In genomic region chr5:147724391-147724790, GRCm38 (mm10) we compare ENCODE assay signal across 10 mouse cellular contexts. TPM values are rescaled to one million over a fixed set of nuclear protein-coding genes. Genes with fewer than 3 reads are reported as not detected.
DNase-seq lines count a peak whose midpoint lies in the region; ATAC-seq and TF ChIP-seq lines count a peak whose summit lies in the region.
"Had no signal": no experiment of that assay in that cellular context is flagged by ENCODE, and none has a peak within 500 bp of the region (broad histone marks: within the 10 kb centered on the region; RNA-seq: fewer than 3 reads in every experiment).

No protein-coding gene starts in this region.

- DNase-seq in heart, embryonic 10.5 days (ENCODE audit: low spot score) = no peak
- no peak for DNase-seq in heart, postnatal 14 days
- DNase-seq in lung, postnatal 0 days (ENCODE audit: low spot score) = no peak
- DNase-seq in lung, postnatal 36 days = no peak
- DNase-seq in frontal cortex, postnatal 10 days (ENCODE audit: low spot score in 2 of 2) = no peak
- DNase-seq: cerebellum, postnatal 36 days; kidney, adult 9 months had no signal

- 1% methylated on average over 14 of the region's 14 CpGs for WGBS in heart, embryonic 10.5 days
- 1% methylated on average over 14 of the region's 14 CpGs for WGBS in lung, postnatal 0 days
- under 1% methylated on average over 14 of the region's 14 CpGs for WGBS in intestine, embryonic 16.5 days
- under 1% methylated on average over 14 of the region's 14 CpGs for WGBS in stomach, embryonic 14.5 days

- H3K9me3 ChIP-seq in heart, embryonic 10.5 days = no peaks in the 10 kb centered on the region
- H3K9me3 ChIP-seq in lung, postnatal 0 days (ENCODE audit: low read length) = no peaks in the 10 kb centered on the region
- no peaks in the 10 kb centered on the region for H3K9me3 ChIP-seq in intestine, embryonic 16.5 days (ENCODE audit: control insufficient read depth, low read length)
- no peaks in the 10 kb centered on the region for H3K9me3 ChIP-seq in stomach, embryonic 14.5 days (ENCODE audit: control insufficient read depth, low read depth, low read length)

- TF ChIP-seq CTCF in lung, postnatal 0 days (IDR thresholded peaks at IDR 0.05) = no peak

- H3K4me2 ChIP-seq in lung, postnatal 0 days (replicated peaks; ENCODE audit: low read depth, low read length) = peak overlapping the region; percentile 75
- H3K4me2 ChIP-seq in intestine, embryonic 16.5 days (ENCODE audit: low read depth, low read length) = no peak overlapping the region
- H3K4me2 ChIP-seq in stomach, embryonic 14.5 days (replicated peaks; ENCODE audit: low read depth, low read length) = no peak overlapping the region

- H3K9ac ChIP-seq in lung, postnatal 0 days (replicated peaks; ENCODE audit: low read depth) = 0 out of 2 replicates have a peak overlapping the region, but pooled peaks have one; percentile 16
- H3K9ac ChIP-seq in intestine, embryonic 16.5 days (ENCODE audit: low read depth, low read length) = no peak overlapping the region
- H3K9ac ChIP-seq in stomach, embryonic 14.5 days (replicated peaks; ENCODE audit: low read depth, low read length) = no peak overlapping the region

- peak overlapping the region; percentile 74 for H3K4me3 ChIP-seq in heart, embryonic 10.5 days
- peak overlapping the region; percentile 56 for H3K4me3 ChIP-seq in lung, postnatal 0 days (ENCODE audit: low read depth, low read length)
- peak overlapping the region; percentile 53; the same call in 1 of the 2 replicates for H3K4me3 ChIP-seq in intestine, embryonic 16.5 days (ENCODE audit: low read length)
- peak overlapping the region; percentile 38; the same call in 1 of the 2 replicates for H3K4me3 ChIP-seq in stomach, embryonic 14.5 days (ENCODE audit: low read depth, low read length)

- ATAC-seq in lung, postnatal 0 days = no peak
- no peak for ATAC-seq in intestine, embryonic 16.5 days
- ATAC-seq in stomach, embryonic 14.5 days (ENCODE audit: insufficient number of reproducible peaks, insufficient read depth, low FRiP score, low read depth) = no peak
- no peak for ATAC-seq in megakaryocyte progenitor cell, adult 5-6 weeks (replicated peaks; ENCODE audit: poor library complexity)

- H3K4me1 ChIP-seq in heart, embryonic 10.5 days = peaks cover 31% of the 10 kb centered on the region
- peaks cover 5% of the 10 kb centered on the region; the same call in 1 of the 2 replicates for H3K4me1 ChIP-seq in lung, postnatal 0 days (ENCODE audit: insufficient read depth, low read depth, low read length)
- H3K4me1 ChIP-seq in intestine, embryonic 16.5 days (ENCODE audit: control insufficient read depth, insufficient read depth, low read length) = peaks cover 20% of the 10 kb centered on the region
- H3K4me1 ChIP-seq in stomach, embryonic 14.5 days (ENCODE audit: control insufficient read depth, insufficient read depth, low read length) = peaks cover 14% of the 10 kb centered on the region; the same call in 1 of the 2 replicates

- H3K36me3 ChIP-seq in heart, embryonic 10.5 days = no peaks in the 10 kb centered on the region
- H3K36me3 ChIP-seq in lung, postnatal 0 days (ENCODE audit: insufficient read depth, low read length) = no peaks in the 10 kb centered on the region
- H3K36me3 ChIP-seq in intestine, embryonic 16.5 days (ENCODE audit: control insufficient read depth, insufficient read depth, low read length) = no peaks in the 10 kb centered on the region
- no peaks in the 10 kb centered on the region for H3K36me3 ChIP-seq in stomach, embryonic 14.5 days (ENCODE audit: control insufficient read depth, insufficient read depth, low read length)

- H3K27ac ChIP-seq in heart, embryonic 10.5 days = peak overlapping the region; percentile 80; the same call in 1 of the 2 replicates
- no peak overlapping the region for H3K27ac ChIP-seq in lung, postnatal 0 days (ENCODE audit: low read length)
- no peak overlapping the region for H3K27ac ChIP-seq in intestine, embryonic 16.5 days (ENCODE audit: low read length)
- no peak overlapping the region for H3K27ac ChIP-seq in stomach, embryonic 14.5 days (ENCODE audit: low read length)

- TF ChIP-seq EP300 in lung, postnatal 0 days (IDR thresholded peaks at IDR 0.05) = no peak

- intact Hi-C loops in heart, postnatal 14 days (cut with DNase I) = loop anchor here (5.0 to 10.0 kb wide), 2 partner anchors 142 to 290 kb away; partner anchors contain the start of gene Pan3

- peaks cover 90% of the 10 kb centered on the region for H3K27me3 ChIP-seq in heart, embryonic 10.5 days (ENCODE audit: insufficient read depth, poor library complexity, severe bottlenecking)
- H3K27me3 ChIP-seq in lung, postnatal 0 days (replicated peaks; ENCODE audit: insufficient read depth, low read length) = peaks cover 48% of the 10 kb centered on the region
- peaks cover 63% of the 10 kb centered on the region for H3K27me3 ChIP-seq in intestine, embryonic 16.5 days (replicated peaks; ENCODE audit: control insufficient read depth, insufficient read depth, low read length)
- H3K27me3 ChIP-seq in stomach, embryonic 14.5 days (ENCODE audit: control insufficient read depth, insufficient read depth, low read length) = peaks cover 57% of the 10 kb centered on the region

RNA-seq across cellular contexts. Expression of gene Flt1, which starts 1.4 kb away (rescaled TPM):
- 20.6 and 21.6 TPM in 2 replicates for polyA plus RNA-seq in heart, embryonic 10.5 days (2016; fragmentation: Nextera tagmentation; extraction: Ambion mirVana)
- total RNA-seq in heart, postnatal 14 days (2021) = 10 to 100 TPM; 62.5 to 63.6 TPM
- 18.1 and 19.5 TPM in 2 replicates for polyA plus RNA-seq in lung, postnatal 0 days (2015; fragmentation: Nextera tagmentation; extraction: Ambion mirVana)
- polyA plus RNA-seq in intestine, embryonic 16.5 days (2015; fragmentation: Nextera tagmentation; extraction: Ambion mirVana) = 9.7 and 10.0 TPM in 2 replicates
- polyA plus RNA-seq in stomach, embryonic 14.5 days (2014; fragmentation: Nextera tagmentation; extraction: Ambion mirVana) = 11.5 and 13.0 TPM in 2 replicates
- 2.5 and 3.1 TPM in 2 replicates for total RNA-seq in megakaryocyte progenitor cell, adult 5-6 weeks (2015)
- total RNA-seq in megakaryocyte progenitor cell, adult 5-6 weeks (2017) = 2.5 and 3.7 TPM in 2 replicates
